Mouse (Mus musculus) midbrain, embryonic 14.5 days (tissue): ENCODE data around the gene Ankrd52. TPM values are rescaled to one million over a fixed set of nuclear protein-coding genes. Genes with fewer than 3 reads are reported as not detected.

Source experiments
- ATAC-seq: fragments of 200-750 bp; cut with Nextera tagmentation; 2 replicates; pipeline ENCODE4 v1.8.0; 2017; ENCODE audit warnings: moderate number of reproducible peaks, moderate library complexity; ENCODE audit not compliant: low FRiP score, low TSS enrichment
- DNase-seq: peaks from one replicate; pipeline ENCODE4 v3.0.0-alpha.2; 2015
- H3K27ac ChIP-seq: fragments of 300-500 bp; sonication (generic); replicated peaks from 2 replicates; pipeline ENCODE4 v1.5.1; 2014; ENCODE audit warnings: mild to moderate bottlenecking, low read depth, low read length, moderate library complexity
- H3K27me3 ChIP-seq: fragments of 300-500 bp; sonication (generic); 2 replicates; pipeline ENCODE4 v1.6.1; 2014; ENCODE audit warnings: low read length, control low read depth, mixed read lengths; ENCODE audit not compliant: control insufficient read depth, insufficient read depth
- H3K36me3 ChIP-seq: fragments of 300-500 bp; sonication (generic); 2 replicates; pipeline ENCODE4 v1.6.1; 2014; ENCODE audit warnings: low read length, control low read depth; ENCODE audit not compliant: control insufficient read depth, insufficient read depth
- H3K4me1 ChIP-seq: fragments of 300-500 bp; sonication (generic); 2 replicates; pipeline ENCODE4 v1.6.1; 2014; ENCODE audit warnings: mild to moderate bottlenecking, antibody characterized with exemption, low read length, control low read depth; ENCODE audit not compliant: control insufficient read depth, insufficient read depth
- H3K4me2 ChIP-seq: fragments of 300-500 bp; sonication (generic); 2 replicates; pipeline ENCODE4 v1.6.1; 2014; ENCODE audit warnings: mild to moderate bottlenecking, low read length, moderate library complexity
- H3K4me3 ChIP-seq: fragments of 300-500 bp; sonication (generic); replicated peaks from 2 replicates; pipeline ENCODE4 v1.5.1; 2014; ENCODE audit warnings: low read depth, low read length
- H3K9ac ChIP-seq: fragments of 300-500 bp; sonication (generic); replicated peaks from 2 replicates; pipeline ENCODE4 v1.6.1; 2014; ENCODE audit warnings: mild to moderate bottlenecking, low read length, moderate library complexity
- H3K9me3 ChIP-seq: fragments of 300-500 bp; sonication (generic); 2 replicates; pipeline ENCODE4 v1.6.1; 2016; ENCODE audit warnings: low read length, control low read depth, mixed read lengths; ENCODE audit not compliant: control insufficient read depth
- WGBS: fragments of 180-500 bp; shearing (Covaris S2); extraction: QIAGEN DNeasy Blood & Tissue Kit; methylation state at CpG from one replicate; pipeline ENCODE4 v1.1.7; 2014; 5-methylcytosine and 5-hydroxymethylcytosine counted together
- polyA plus RNA-seq: library from polyadenylated mRNA; unstranded; fragments of >200 nt; fragmentation: Nextera tagmentation; extraction: Ambion mirVana; gene quantifications from 2 replicates; pipeline ENCODE4 v1.2.1, GENCODE M21; 2014

Ankrd52 gene
- polyA plus RNA-seq, 1 experiment from 2014 or later = 13.3 TPM

DNA sequence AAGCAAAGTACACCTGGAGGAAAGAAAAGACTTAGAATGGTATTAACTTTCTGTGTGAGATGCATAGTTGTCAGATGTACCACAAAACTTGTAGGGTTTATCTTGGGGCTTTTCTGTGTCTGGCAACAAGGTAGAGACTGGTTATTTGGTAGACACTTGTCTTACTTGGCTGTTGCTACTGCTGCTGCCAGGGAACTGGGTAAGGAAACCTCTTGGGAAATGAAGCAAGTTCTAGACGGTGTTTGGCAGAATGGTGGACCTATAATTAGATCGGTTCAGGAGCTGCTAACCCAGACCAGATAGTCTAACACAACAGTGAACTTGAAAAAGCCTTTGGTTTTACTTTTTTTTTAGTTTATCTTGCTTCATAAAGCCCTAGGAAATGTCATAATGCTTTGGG is 38.0 kb upstream of the Ankrd52 start:
- Histone ChIP-seq H3K27ac (no peak overlapping the region), H3K4me2 (peak overlapping the region; percentile 57), H3K27me3 (no peaks in the 10 kb centered on the region), H3K4me1 (peaks cover 12% of the 10 kb centered on the region), H3K9me3 (no peaks in the 10 kb centered on the region), H3K36me3 (0 out of 2 replicates have a peak, but pooled peaks cover 3% of the 10 kb centered on the region), H3K4me3 (peak overlapping the region; percentile 95), H3K9ac (no peak overlapping the region)
- no peak for ATAC-seq
- 71% methylated on average over 2 of the region's 2 CpGs for WGBS
- DNase-seq = no peak

DNA sequence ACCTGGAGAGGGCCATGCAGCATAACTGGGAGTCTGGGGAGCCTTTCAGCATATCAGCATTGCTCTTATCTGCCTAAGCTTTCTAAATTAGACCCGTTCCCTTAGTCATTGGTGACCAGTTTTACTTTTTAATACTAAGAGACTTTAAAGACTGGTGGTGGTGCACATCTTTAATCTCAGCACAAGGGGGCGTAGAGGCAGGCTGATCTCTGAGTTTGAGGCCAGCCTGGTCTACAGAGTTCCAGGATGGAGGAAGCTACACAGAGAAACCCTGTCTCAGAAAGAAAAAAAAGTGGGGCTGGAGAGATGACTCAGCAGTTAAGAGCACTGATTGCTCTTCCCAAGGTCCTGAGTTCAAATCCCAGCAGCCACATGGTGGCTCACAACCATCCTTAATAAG is 36.7 kb upstream of the Ankrd52 start:
- no peaks in the 10 kb centered on the region for H3K9me3 ChIP-seq
- no peak overlapping the region for H3K9ac ChIP-seq
- no peak overlapping the region for H3K27ac ChIP-seq
- 79% methylated on average over 2 of the region's 2 CpGs for WGBS
- no peaks in the 10 kb centered on the region for H3K27me3 ChIP-seq
- H3K4me1 ChIP-seq = peaks cover 12% of the 10 kb centered on the region
- no peak overlapping the region for H3K4me2 ChIP-seq
- DNase-seq (no peak), ATAC-seq (no peak)
- no peak overlapping the region for H3K4me3 ChIP-seq
- H3K36me3 ChIP-seq = 0 out of 2 replicates have a peak, but pooled peaks cover 3% of the 10 kb centered on the region

DNA sequence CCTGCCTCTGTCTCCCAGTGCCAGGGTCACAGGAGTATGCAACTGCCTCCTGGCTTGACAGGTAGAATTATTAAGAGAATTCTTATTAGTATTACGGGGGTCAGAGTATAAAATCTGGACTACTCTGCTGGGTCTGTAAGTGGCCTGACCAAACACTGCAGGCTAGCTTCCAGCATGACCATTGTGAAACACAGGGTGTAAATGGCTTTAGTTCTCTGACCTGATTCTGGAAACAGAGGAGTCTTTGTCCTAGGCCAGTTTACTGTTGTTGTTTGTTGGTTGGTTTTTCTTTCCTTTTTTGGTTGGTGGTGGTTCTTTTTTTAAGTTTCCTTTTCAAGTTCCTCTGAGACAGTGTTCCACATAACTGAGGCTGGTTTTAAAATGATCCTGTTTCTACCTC is 33.5 kb upstream of the Ankrd52 start:
- 0 out of 2 replicates have a peak, but pooled peaks cover 3% of the 10 kb centered on the region for H3K36me3 ChIP-seq
- H3K9me3 ChIP-seq = no peaks in the 10 kb centered on the region
- H3K9ac ChIP-seq = no peak overlapping the region
- no peaks in the 10 kb centered on the region for H3K27me3 ChIP-seq
- no peak for DNase-seq
- H3K4me1 ChIP-seq = peaks cover 11% of the 10 kb centered on the region
- no peak overlapping the region for H3K4me3 ChIP-seq
- 91% methylated on average over 1 of the region's 1 CpGs for WGBS
- no peak overlapping the region for H3K4me2 ChIP-seq
- ATAC-seq = no peak
- H3K27ac ChIP-seq = no peak overlapping the region

DNA sequence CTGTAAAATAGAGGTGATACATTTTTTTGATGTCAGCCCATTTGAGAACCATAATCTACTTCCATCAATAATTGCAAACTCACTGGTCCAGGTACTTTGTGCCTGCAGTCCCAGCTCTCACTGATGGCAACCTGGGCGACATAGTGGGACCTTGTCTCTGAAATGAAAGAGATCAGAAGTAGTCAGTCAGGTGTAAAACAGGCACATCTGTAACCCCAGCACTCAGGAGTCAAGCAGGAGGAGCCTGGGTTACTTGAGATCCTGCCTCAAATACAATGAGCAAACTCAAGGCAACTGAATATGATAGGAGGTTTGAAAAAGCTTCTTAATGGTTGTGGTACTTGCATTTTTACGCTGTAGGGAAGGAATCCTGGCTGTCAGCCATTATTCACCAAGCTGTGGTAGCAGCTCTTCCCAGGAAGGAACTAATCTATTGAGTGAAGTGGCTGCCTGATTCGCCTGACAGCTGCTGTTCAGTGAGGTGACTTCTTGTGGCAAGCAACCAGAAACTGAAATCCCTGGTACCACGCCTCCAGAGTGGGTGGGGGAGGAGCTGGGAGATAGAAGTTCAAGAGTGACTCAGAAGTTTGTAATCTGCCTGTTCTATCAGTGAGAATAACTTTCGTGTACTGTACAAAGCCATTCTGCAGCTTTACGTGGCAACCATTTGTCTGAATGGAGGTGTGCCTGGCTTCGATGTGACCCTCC is 32.2 kb upstream of the Ankrd52 start:
- Histone ChIP-seq H3K27me3 (no peaks in the 10 kb centered on the region), H3K4me2 (no peak overlapping the region), H3K9me3 (no peaks in the 10 kb centered on the region), H3K4me3 (no peak overlapping the region), H3K4me1 (no peaks in the 10 kb centered on the region), H3K36me3 (0 out of 2 replicates have a peak, but pooled peaks cover 8% of the 10 kb centered on the region), H3K9ac (no peak overlapping the region), H3K27ac (no peak overlapping the region)
- DNase-seq = peak; percentile 62
- ATAC-seq = no peak
- WGBS = 62% methylated on average over 7 of the region's 7 CpGs

DNA sequence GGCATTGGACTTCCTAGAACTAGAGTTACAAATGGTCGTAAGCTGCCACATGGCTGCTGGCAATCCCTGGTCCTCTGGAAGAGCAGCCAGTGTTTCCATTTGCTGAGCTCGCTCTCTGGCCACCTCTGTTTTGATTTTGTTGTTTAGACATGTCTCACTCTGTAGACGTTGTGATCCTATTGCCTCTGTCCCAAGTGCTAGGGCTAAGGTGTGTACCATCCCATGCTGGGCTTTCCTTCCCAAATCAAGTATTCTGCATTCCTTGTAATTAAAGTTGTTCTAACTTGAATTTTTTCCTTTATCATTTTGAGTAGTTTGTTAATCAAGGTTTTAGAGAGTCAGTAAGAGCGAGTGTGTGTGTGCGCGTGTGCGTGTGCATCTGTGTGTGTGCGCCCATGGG is 29.4 kb upstream of the Ankrd52 start:
- Histone ChIP-seq H3K4me2 (no peak overlapping the region), H3K27ac (no peak overlapping the region), H3K4me3 (no peak overlapping the region), H3K9me3 (no peaks in the 10 kb centered on the region), H3K9ac (no peak overlapping the region), H3K4me1 (no peaks in the 10 kb centered on the region), H3K36me3 (peaks cover 33% of the 10 kb centered on the region), H3K27me3 (no peaks in the 10 kb centered on the region)
- ATAC-seq = no peak
- no peak for DNase-seq
- whole genome bisulfite sequencing = 96% methylated on average over 8 of the region's 8 CpGs

DNA sequence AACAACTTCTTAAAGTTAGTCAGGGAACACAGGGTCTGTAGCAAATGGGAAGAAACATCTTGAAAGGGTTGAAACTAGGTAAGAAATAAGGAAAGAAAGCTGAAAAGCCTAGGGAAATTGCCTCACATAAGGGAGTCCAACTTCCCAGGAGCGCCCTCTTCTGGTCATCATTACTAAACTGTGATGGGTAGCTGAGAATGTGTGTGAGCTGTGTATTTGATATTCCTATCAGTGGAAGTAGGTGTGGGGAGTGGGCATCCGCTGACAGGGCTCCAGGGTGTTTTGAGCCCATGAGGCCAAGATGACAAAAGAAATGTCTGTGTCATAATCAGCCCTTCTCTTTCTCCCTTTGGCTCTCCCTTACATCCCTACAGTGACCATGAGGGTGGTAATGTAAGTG is 18.1 kb upstream of the Ankrd52 start:
- no peaks in the 10 kb centered on the region for H3K4me1 ChIP-seq
- 62% methylated on average over 2 of the region's 2 CpGs for WGBS
- no peak overlapping the region for H3K27ac ChIP-seq
- DNase-seq = peak; percentile 79
- no peak for ATAC-seq
- no peaks in the 10 kb centered on the region for H3K9me3 ChIP-seq
- no peak overlapping the region for H3K4me2 ChIP-seq
- no peak overlapping the region for H3K9ac ChIP-seq
- H3K27me3 ChIP-seq = no peaks in the 10 kb centered on the region
- H3K4me3 ChIP-seq = no peak overlapping the region
- H3K36me3 ChIP-seq = peaks cover 89% of the 10 kb centered on the region

DNA sequence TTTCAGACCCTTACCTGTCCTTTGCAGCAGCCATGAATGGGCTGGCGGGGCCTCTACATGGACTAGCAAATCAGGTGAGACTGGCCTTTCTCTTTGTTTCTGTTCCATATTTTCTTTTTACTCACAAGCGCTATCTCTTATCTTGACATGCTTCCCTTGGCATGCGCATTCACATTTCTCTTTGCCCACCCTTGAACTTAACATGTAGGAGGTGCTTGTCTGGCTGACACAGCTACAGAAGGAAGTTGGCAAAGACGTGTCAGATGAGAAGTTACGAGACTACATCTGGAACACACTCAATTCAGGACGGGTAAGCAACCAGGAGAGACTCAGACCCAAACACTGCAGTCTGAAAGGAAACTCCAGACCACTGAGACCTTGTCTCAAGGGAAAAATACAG is 17.7 kb upstream of the Ankrd52 start:
- Histone ChIP-seq H3K4me1 (no peaks in the 10 kb centered on the region), H3K4me2 (no peak overlapping the region), H3K27ac (no peak overlapping the region), H3K9me3 (no peaks in the 10 kb centered on the region), H3K9ac (no peak overlapping the region), H3K27me3 (no peaks in the 10 kb centered on the region), H3K36me3 (peaks cover 87% of the 10 kb centered on the region), H3K4me3 (no peak overlapping the region)
- WGBS = 94% methylated on average over 6 of the region's 6 CpGs
- ATAC-seq (no peak), DNase-seq (no peak)

DNA sequence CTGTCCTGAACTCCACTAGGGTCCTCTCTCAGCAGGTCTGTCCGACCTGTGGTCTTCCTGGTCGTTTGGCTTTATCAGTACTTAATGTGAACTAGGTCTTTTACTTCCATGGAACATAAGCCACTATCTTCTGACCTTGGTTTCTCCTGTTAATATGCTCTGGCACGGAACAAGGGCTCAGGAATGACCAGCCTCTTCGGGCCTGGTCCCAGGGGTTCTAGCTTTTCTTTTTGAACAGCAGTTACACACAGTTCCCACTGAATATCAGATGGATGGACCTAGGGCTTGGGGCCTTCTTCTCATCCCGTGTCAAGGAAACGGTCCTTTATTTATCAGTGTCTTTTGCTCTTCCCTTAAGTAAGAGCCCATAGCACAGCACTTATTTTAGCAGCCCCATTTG is 15.1 kb upstream of the Ankrd52 start:
- H3K36me3 ChIP-seq = peaks cover 74% of the 10 kb centered on the region
- no peak overlapping the region for H3K4me2 ChIP-seq
- no peaks in the 10 kb centered on the region for H3K9me3 ChIP-seq
- H3K4me3 ChIP-seq = no peak overlapping the region
- no peaks in the 10 kb centered on the region for H3K4me1 ChIP-seq
- DNase-seq = no peak
- no peak overlapping the region for H3K9ac ChIP-seq
- no peak overlapping the region for H3K27ac ChIP-seq
- no peaks in the 10 kb centered on the region for H3K27me3 ChIP-seq
- 94% methylated on average over 6 of the region's 6 CpGs for WGBS
- no peak for ATAC-seq

DNA sequence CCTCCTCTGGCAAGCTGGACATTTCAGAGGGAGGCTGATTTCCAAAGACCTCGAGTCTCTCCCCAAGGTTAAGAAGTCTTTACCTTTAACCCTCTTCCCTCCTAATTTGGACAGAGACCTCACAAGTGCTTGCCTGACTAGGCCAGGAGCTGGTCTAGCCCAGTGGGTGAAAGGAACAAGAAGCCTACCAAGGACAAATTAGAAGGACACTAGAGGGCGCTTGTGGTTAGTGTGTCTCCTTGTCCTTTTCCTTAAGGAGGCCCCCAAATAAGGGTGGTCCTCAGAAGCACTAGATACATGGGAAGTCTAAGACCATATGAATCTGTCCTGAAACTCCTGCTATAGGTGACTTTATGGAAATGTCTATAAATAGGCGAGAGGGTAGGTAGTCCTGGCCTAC is 14.3 kb upstream of the Ankrd52 start:
- H3K4me3 ChIP-seq = no peak overlapping the region
- ATAC-seq (no peak), DNase-seq (peak; percentile 84)
- no peaks in the 10 kb centered on the region for H3K9me3 ChIP-seq
- H3K9ac ChIP-seq = no peak overlapping the region
- no peaks in the 10 kb centered on the region for H3K27me3 ChIP-seq
- no peak overlapping the region for H3K27ac ChIP-seq
- H3K4me2 ChIP-seq = no peak overlapping the region
- peaks cover 68% of the 10 kb centered on the region for H3K36me3 ChIP-seq
- peaks cover 3% of the 10 kb centered on the region for H3K4me1 ChIP-seq
- WGBS = 56% methylated on average over 3 of the region's 3 CpGs
